Mouse (Mus musculus) midbrain, postnatal 0 days (tissue): ENCODE measurements at regions not wholly inside any gene's neighbourhood (a gene's known extent, or its start where the extent isn't known, plus 50 kb on each side); places are given as distances from the start of the nearest gene placed in this dataset.

Source experiments
- ATAC-seq: fragments of 200-750 bp; cut with Nextera tagmentation; 2 replicates; pipeline ENCODE4 v1.8.0; 2017; ENCODE audit warnings: moderate number of reproducible peaks, mild to moderate bottlenecking, moderate TSS enrichment, moderate library complexity; ENCODE audit not compliant: low FRiP score
- DNase-seq: peaks from one replicate; pipeline ENCODE4 v3.0.0-alpha.2; 2015; ENCODE audit warnings: low spot score
- H3K27ac ChIP-seq: fragments of 300-500 bp; sonication (generic); 2 replicates; pipeline ENCODE4 v1.5.1; 2014; ENCODE audit warnings: low read depth, mild to moderate bottlenecking, low read length, mixed read lengths
- H3K27me3 ChIP-seq: fragments of 300-500 bp; sonication (generic); 2 replicates; pipeline ENCODE4 v1.6.1; 2014; ENCODE audit warnings: low read length, control low read depth, mixed read lengths; ENCODE audit not compliant: insufficient read depth
- H3K36me3 ChIP-seq: fragments of 300-500 bp; sonication (generic); 2 replicates; pipeline ENCODE4 v1.6.1; 2014; ENCODE audit warnings: low read length, control low read depth, mixed read lengths; ENCODE audit not compliant: insufficient read depth
- H3K4me1 ChIP-seq: fragments of 300-500 bp; sonication (generic); 2 replicates; pipeline ENCODE4 v1.6.1; 2014; ENCODE audit warnings: mild to moderate bottlenecking, control low read depth, antibody characterized with exemption, low read length, mixed read lengths; ENCODE audit not compliant: insufficient read depth
- H3K4me2 ChIP-seq: fragments of 300-500 bp; sonication (generic); 2 replicates; pipeline ENCODE4 v1.6.1; 2014; ENCODE audit warnings: low read depth, mild to moderate bottlenecking, low read length, mixed read lengths; ENCODE audit not compliant: poor library complexity, severe bottlenecking
- H3K4me3 ChIP-seq: fragments of 300-500 bp; sonication (generic); 2 replicates; pipeline ENCODE4 v1.5.1; 2014; ENCODE audit warnings: low read depth, mild to moderate bottlenecking, low read length, moderate library complexity
- H3K9ac ChIP-seq: fragments of 300-500 bp; sonication (generic); replicated peaks from 2 replicates; pipeline ENCODE4 v1.6.1; 2014; ENCODE audit warnings: mild to moderate bottlenecking, low read length, moderate library complexity, mixed read lengths; ENCODE audit not compliant: poor library complexity, severe bottlenecking
- H3K9me3 ChIP-seq: fragments of 300-500 bp; sonication (generic); 2 replicates; pipeline ENCODE4 v1.6.1; 2016; ENCODE audit warnings: low read length, control low read depth
- CTCF ChIP-seq: IDR thresholded peaks from 2 replicates; pipeline ENCODE4 v1.5.1; 2016; ENCODE audit warnings: antibody characterized with exemption, mild to moderate bottlenecking
- WGBS: fragments of 180-500 bp; shearing (Covaris S2); extraction: QIAGEN DNeasy Blood & Tissue Kit; methylation state at CpG from one replicate; pipeline ENCODE4 v1.1.7; 2014; 5-methylcytosine and 5-hydroxymethylcytosine counted together

DNA sequence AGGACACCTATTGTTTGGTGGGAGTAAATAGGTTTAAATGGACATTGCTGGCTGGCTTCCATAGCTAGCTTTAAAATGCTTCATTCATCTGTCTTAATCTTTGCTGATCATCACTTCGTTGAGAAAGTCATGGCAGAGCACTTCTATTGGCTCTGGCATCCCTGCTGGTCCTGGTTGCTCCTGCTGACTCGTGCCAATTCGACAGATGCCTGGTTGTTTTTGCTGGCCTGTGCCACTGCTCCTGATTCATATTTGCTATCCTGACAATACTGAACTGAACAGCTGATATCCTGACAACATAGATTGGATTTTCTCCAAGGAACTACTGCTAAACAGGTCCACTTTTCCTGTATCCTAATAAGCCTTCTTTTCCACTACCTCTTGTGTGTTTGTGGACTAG lies 417.1 kb downstream of the Col12a1 start:
- TF ChIP-seq CTCF: no peak
- no peaks in the 10 kb centered on the region for H3K36me3 ChIP-seq
- 80% methylated on average over 3 of the region's 3 CpGs for WGBS
- peak; percentile 69 for DNase-seq
- H3K4me3 ChIP-seq: no peak overlapping the region
- no peak overlapping the region for H3K9ac ChIP-seq
- no peak overlapping the region for H3K27ac ChIP-seq
- no peak overlapping the region for H3K4me2 ChIP-seq
- ATAC-seq: no peak
- H3K27me3 ChIP-seq: no peaks in the 10 kb centered on the region
- no peaks in the 10 kb centered on the region for H3K4me1 ChIP-seq
- no peaks in the 10 kb centered on the region for H3K9me3 ChIP-seq

DNA sequence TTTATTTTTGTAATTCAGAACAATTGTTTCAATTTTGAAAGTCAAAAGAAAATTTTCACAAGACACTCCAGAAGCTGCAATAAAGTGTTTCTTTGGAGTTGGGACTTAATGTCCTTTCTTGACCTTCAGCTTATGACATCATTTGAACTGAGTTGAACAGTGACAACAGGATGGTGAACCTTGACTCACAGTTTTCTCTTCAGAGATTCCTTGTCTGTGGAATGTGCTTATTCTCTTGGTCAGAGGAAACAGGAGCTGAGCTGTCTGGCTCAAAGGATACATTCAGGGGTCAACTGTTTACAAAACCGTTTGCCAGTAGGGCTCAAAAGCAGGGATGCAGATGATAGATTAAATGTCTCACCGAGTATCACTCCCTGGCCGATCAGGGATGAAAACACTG lies 408.0 kb downstream of the Col12a1 start:
- WGBS: 74% methylated on average over 3 of the region's 3 CpGs

DNA sequence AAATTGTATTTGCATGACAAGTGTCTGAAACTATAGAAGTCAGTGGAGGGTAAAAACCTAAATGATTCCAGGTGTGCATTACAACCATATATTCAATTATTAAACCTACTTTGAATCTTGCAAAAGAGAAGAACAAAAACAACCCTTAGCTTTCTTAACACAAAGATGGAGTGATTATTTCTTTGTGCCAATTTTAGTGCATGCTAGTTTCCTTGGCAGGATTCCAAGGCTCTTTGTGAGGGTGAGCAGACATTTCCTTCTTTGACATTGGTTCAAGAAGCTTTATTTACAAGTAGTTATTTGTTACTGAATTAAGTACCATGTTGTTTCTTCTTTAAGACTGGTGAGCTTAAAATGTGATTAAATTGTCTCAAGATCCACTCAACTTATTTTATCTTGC lies 401.2 kb downstream of the Col12a1 start:
- H3K9ac ChIP-seq: no peak overlapping the region
- no peak for TF ChIP-seq CTCF
- no peak overlapping the region for H3K27ac ChIP-seq
- ATAC-seq (no peak), DNase-seq (peak; percentile 47)
- H3K4me1 ChIP-seq: no peaks in the 10 kb centered on the region
- no peaks in the 10 kb centered on the region for H3K27me3 ChIP-seq
- no peaks in the 10 kb centered on the region for H3K36me3 ChIP-seq
- no peak overlapping the region for H3K4me3 ChIP-seq
- no peak overlapping the region for H3K4me2 ChIP-seq
- H3K9me3 ChIP-seq: no peaks in the 10 kb centered on the region

More for the DNA sequence above, 408.0 kb downstream of the Col12a1 start:
- TF ChIP-seq CTCF: no peak
- Histone ChIP-seq H3K4me3 (no peak overlapping the region), H3K4me1 (no peaks in the 10 kb centered on the region), H3K27me3 (no peaks in the 10 kb centered on the region), H3K27ac (no peak overlapping the region), H3K9ac (no peak overlapping the region), H3K4me2 (no peak overlapping the region), H3K9me3 (no peaks in the 10 kb centered on the region), H3K36me3 (no peaks in the 10 kb centered on the region)
- DNase-seq (no peak), ATAC-seq (no peak)

DNA sequence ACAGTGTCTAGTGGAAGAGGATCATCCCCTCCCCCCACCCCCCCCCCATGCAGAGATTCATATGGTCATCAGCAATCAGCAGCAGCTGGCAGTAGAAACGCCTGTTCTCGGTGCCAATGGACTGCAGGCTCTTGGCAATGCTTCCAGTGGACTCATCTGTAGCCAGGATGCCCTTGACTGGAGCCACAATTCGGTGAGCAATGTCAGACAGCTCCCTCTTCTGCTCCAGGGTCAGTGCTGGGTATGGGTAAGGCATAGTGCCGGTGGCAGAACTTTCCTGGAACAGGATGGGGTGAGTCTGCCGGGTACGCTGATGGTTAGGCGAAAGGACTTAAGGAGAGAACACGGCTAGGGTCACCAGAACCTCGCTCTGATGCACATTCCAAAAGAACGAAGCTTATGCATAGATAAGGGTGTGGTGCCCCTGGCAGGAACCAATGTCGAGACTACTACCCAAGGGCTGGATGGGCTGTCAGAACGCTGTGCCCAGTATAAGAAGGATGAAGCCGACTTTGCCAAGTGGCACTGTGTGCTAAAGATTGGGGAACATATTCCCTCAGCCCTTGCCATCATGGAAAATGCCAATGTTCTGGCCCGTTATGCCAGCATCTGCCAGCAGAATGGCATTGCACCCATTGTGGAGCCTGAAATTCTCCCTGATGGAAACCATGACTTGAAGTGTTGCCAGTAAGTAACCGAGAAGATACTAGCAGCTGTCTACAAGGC lies 372.1 kb downstream of the Col12a1 start:
- Histone ChIP-seq H3K9me3 (no peaks in the 10 kb centered on the region), H3K4me3 (no peak overlapping the region), H3K36me3 (no peaks in the 10 kb centered on the region), H3K27me3 (no peaks in the 10 kb centered on the region), H3K4me2 (no peak overlapping the region), H3K27ac (no peak overlapping the region), H3K9ac (no peak overlapping the region), H3K4me1 (no peaks in the 10 kb centered on the region)
- DNase-seq (peak; percentile 84), ATAC-seq (peak; percentile 83; the same call in 1 of the 2 replicates)
- TF ChIP-seq CTCF: no peak
- 92% methylated on average over 15 of the region's 15 CpGs for WGBS

DNA sequence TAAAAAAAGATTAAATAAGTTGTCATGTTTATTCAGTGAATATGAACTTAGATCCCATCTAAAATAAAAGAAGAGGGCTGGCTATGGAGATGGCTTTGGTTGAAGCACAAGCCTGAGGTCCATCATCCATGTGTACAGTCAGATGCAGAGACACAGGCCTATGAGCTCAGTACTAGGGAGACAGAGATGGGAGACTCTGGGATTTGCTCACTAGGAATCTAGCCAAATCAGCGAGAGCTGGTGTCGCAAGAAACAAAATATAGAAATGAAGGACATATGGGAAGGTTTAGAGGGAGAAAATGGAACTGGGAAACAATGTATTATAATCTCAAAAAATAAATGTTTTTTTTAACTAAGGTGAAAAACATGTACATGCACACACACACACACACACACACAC lies 326.6 kb downstream of the Col12a1 start:
- no peak overlapping the region for H3K27ac ChIP-seq
- no peak overlapping the region for H3K4me2 ChIP-seq
- H3K4me3 ChIP-seq: no peak overlapping the region
- TF ChIP-seq CTCF: no peak
- no peaks in the 10 kb centered on the region for H3K27me3 ChIP-seq
- ATAC-seq: no peak
- no peaks in the 10 kb centered on the region for H3K9me3 ChIP-seq
- H3K36me3 ChIP-seq: no peaks in the 10 kb centered on the region
- no peak for DNase-seq
- no peaks in the 10 kb centered on the region for H3K4me1 ChIP-seq
- no peak overlapping the region for H3K9ac ChIP-seq
- WGBS: 95% methylated on average over 2 of the region's 2 CpGs

DNA sequence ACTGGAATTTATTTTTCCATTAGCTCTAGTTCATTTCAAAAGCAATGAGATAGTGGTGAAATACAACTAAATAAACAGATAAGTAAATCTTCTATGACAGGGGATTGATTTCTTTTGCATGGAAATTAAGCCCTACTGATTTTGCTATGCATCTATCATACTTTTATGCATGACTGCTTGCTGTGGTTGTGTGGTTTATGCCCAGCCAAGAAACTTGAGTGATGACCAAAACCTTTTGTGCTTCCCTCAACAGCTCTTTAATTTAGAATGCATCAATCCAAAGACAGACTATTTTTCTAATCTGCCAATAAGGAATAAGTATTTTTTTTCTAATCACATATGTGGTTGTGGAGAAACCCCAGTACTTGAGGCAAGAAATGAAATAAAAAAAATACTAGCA lies 303.6 kb downstream of the Col12a1 start:
- Histone ChIP-seq H3K36me3 (no peaks in the 10 kb centered on the region), H3K9me3 (no peaks in the 10 kb centered on the region), H3K27me3 (no peaks in the 10 kb centered on the region), H3K9ac (no peak overlapping the region), H3K4me2 (no peak overlapping the region), H3K27ac (no peak overlapping the region), H3K4me3 (no peak overlapping the region), H3K4me1 (no peaks in the 10 kb centered on the region)
- DNase-seq: no peak
- TF ChIP-seq CTCF: no peak
- ATAC-seq: no peak
